Comparison of ENCODE assay signal across 24 mouse cellular contexts in the genomic region with DNA sequence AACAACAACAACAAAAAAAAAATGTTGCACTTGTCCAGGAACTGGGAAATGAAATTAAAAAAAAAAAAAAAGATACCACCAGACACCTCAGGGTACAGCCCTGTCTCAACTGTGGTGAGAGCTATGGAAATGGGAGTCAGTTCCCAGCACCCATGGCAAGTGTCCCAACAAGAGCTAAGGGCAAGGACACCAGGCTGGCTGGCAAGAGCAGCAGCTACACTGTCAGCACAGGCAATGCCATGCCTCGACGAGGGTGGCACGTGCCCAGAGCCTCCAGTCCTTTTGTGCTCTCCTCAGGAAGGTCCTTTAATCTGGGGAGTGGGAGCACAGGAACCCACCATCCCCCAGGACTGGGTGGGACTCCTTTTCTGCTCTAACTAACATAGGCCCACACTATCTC. TPM values are rescaled to one million over a fixed set of nuclear protein-coding genes. Genes with fewer than 3 reads are reported as not detected.
DNase-seq lines count a peak whose midpoint lies in the region; TF ChIP-seq lines count a peak whose summit lies in the region.
"Had no signal": no experiment of that assay in that cellular context is flagged by ENCODE, and none has a peak within 500 bp of the region (broad histone marks: within the 10 kb centered on the region; RNA-seq: fewer than 3 reads in every experiment).

No protein-coding gene starts in this region.

- TF ChIP-seq CTCF in gastrocnemius, adult 2 months (IDR thresholded peaks at IDR 0.05) = no peak

- intact Hi-C loops in gastrocnemius, adult 2 months (cut with DNase I) = no loop called here
- intact Hi-C loops in gastrocnemius, postnatal 36 days (cut with DNase I) = no loop called here

- H3K4me3 ChIP-seq in gastrocnemius, adult 2 months = no peak overlapping the region
- H3K4me3 ChIP-seq: embryonic facial prominence, embryonic 10.5 days; embryonic facial prominence, embryonic 13.5 days; erythroblast, embryonic 14.5 days; forebrain, embryonic 12.5 days; forebrain, embryonic 15.5 days; heart, adult 2 months; heart, embryonic 10.5 days; heart, embryonic 13.5 days; hindbrain, embryonic 12.5 days; hindbrain, embryonic 15.5 days had no signal

- peak; percentile 63 for DNase-seq in adrenal gland, adult 2 months
- DNase-seq in adrenal gland, postnatal 4 days (ENCODE audit: low spot score in 2 of 2) = no peak
- DNase-seq in gastrocnemius, adult 2 months = peak; percentile 61
- DNase-seq in gastrocnemius, postnatal 36 days = no peak
- DNase-seq in adipocyte (ENCODE audit: low spot score) = peak; percentile 79
- no peak for DNase-seq in testis, postnatal 14 days (ENCODE audit: low spot score)
- DNase-seq: cerebellum, adult 11-12 months; cerebellum, adult 8-10 months; cerebellum, postnatal 10 days; cerebellum, postnatal 36 days; embryo, embryonic 11 days; gastrocnemius, postnatal 14 days; heart, adult 2 months; heart, postnatal 14 days; kidney, adult 2 months had no signal

- peak overlapping the region; percentile 44; the same call in 1 of the 2 replicates for H3K27ac ChIP-seq in gastrocnemius, adult 2 months
- H3K27ac ChIP-seq: embryonic facial prominence, embryonic 10.5 days; embryonic facial prominence, embryonic 13.5 days; forebrain, embryonic 12.5 days; forebrain, embryonic 15.5 days; heart, adult 2 months; heart, embryonic 10.5 days; heart, embryonic 13.5 days; hindbrain, embryonic 12.5 days; hindbrain, embryonic 15.5 days had no signal

RNA-seq across cellular contexts. Expression of a gene that starts 15.4 kb away (rescaled TPM):
- total RNA-seq in adrenal gland, adult 2 months (2021) = 10 to 100 TPM in 1 of 2 experiments, 1 to 10 TPM in 1; 7.8 to 11.7 TPM
- polyA plus RNA-seq in adrenal gland, adult 2 months (2012; rRNA removed) = 0.50 and 0.75 TPM in 2 replicates
- total RNA-seq in adrenal gland, postnatal 4 days (2021) = 1 to 10 TPM; 7.6 to 8.2 TPM
- 1 to 10 TPM; 7.3 to 7.7 TPM for total RNA-seq in gastrocnemius, adult 2 months (2021)
- 1 to 10 TPM; 3.8 to 5.8 TPM for total RNA-seq in gastrocnemius, postnatal 36 days (2021)
- polyA plus RNA-seq: erythroblast, embryonic 14.5 days had no signal

RNA-seq across cellular contexts. Expression of a gene that starts 15.5 kb away (rescaled TPM):
- 10 to 100 TPM; 13.9 to 16.5 TPM for total RNA-seq in adrenal gland, adult 2 months (2021)
- polyA plus RNA-seq in adrenal gland, adult 2 months (2012; rRNA removed) = 104 and 123 TPM in 2 replicates
- 10 to 100 TPM; 40.8 to 42.6 TPM for total RNA-seq in adrenal gland, postnatal 4 days (2021)
- 1 to 10 TPM; 5.1 to 5.5 TPM for total RNA-seq in gastrocnemius, adult 2 months (2021)
- 1 to 10 TPM; 4.0 to 6.3 TPM for total RNA-seq in gastrocnemius, postnatal 36 days (2021)

RNA-seq across cellular contexts. Expression of a gene that starts 20.4 kb away (rescaled TPM):
- total RNA-seq in adrenal gland, adult 2 months (2021) = 100 to 1,000 TPM; 164 to 221 TPM
- 77.6 and 98.7 TPM in 2 replicates for polyA plus RNA-seq in adrenal gland, adult 2 months (2012; rRNA removed)
- total RNA-seq in adrenal gland, postnatal 4 days (2021) = 100 to 1,000 TPM; 140 to 144 TPM
- total RNA-seq in gastrocnemius, adult 2 months (2021) = 100 to 1,000 TPM; 416 to 452 TPM
- total RNA-seq in gastrocnemius, postnatal 36 days (2021) = 100 to 1,000 TPM; 406 to 426 TPM

RNA-seq across cellular contexts. Expression of a gene that starts 36.0 kb away (rescaled TPM):
- 10 to 100 TPM; 22.7 to 25.7 TPM for total RNA-seq in adrenal gland, adult 2 months (2021)
- polyA plus RNA-seq in adrenal gland, adult 2 months (2012; rRNA removed) = 0.75 and 1.2 TPM in 2 replicates
- 10 to 100 TPM; 29.6 to 29.9 TPM for total RNA-seq in adrenal gland, postnatal 4 days (2021)
- total RNA-seq in gastrocnemius, adult 2 months (2021) = 1 to 10 TPM; 8.6 to 9.5 TPM
- total RNA-seq in gastrocnemius, postnatal 36 days (2021) = 1 to 10 TPM; 7.1 to 7.9 TPM
- polyA plus RNA-seq: erythroblast, embryonic 14.5 days had no signal

RNA-seq across cellular contexts. Expression of a gene that starts 52.4 kb away (rescaled TPM):
- 10 to 100 TPM; 36.4 to 44.0 TPM for total RNA-seq in adrenal gland, adult 2 months (2021)
- 36.1 and 46.5 TPM in 2 replicates for polyA plus RNA-seq in adrenal gland, adult 2 months (2012; rRNA removed)
- total RNA-seq in adrenal gland, postnatal 4 days (2021) = 10 to 100 TPM; 39.5 to 46.6 TPM
- total RNA-seq in gastrocnemius, adult 2 months (2021) = 10 to 100 TPM; 17.1 to 25.9 TPM
- 10 to 100 TPM; 21.8 to 25.6 TPM for total RNA-seq in gastrocnemius, postnatal 36 days (2021)

Comparison
In these comparisons a context has a peak if more than half of its experiments do, and no peak if none do; other contexts are left out.
1. DNase-seq: peak in adrenal gland, adult 2 months (single experiment), gastrocnemius, adult 2 months (single experiment) and adipocyte (single experiment); none in adrenal gland, postnatal 4 days (0 of 2), gastrocnemius, postnatal 36 days (0 of 2) and testis, postnatal 14 days (single experiment).